ENCODE assay signal across 21 mouse cellular contexts in genomic region chr2:72173844-72174243, GRCm38 (mm10).
"Had no signal": no experiment of that assay in that cellular context is flagged by ENCODE, and none has a peak within 500 bp of the region (broad histone marks: within the 10 kb centered on the region; RNA-seq: fewer than 3 reads in every experiment).

No protein-coding gene starts in this region.

- H3K9me3 ChIP-seq: kidney, embryonic 15.5 days; lung, embryonic 15.5 days; megakaryocyte, embryonic 14.5 days; midbrain, embryonic 10.5 days; midbrain, embryonic 13.5 days; neural tube, embryonic 13.5 days; stomach, embryonic 15.5 days had no signal

- H3K9ac ChIP-seq: kidney, embryonic 15.5 days; lung, embryonic 15.5 days; midbrain, embryonic 13.5 days; neural tube, embryonic 13.5 days; stomach, embryonic 15.5 days had no signal

- ATAC-seq: inflammation-experienced regulatory T-cells, adult 6 months; intestine, embryonic 16.5 days; midbrain, embryonic 13.5 days; midbrain, embryonic 16.5 days had no signal

- H3K36me3 ChIP-seq: kidney, embryonic 15.5 days; lung, embryonic 15.5 days; midbrain, embryonic 10.5 days; midbrain, embryonic 13.5 days; neural tube, embryonic 13.5 days; stomach, embryonic 15.5 days had no signal

- H3K4me1 ChIP-seq: stomach, embryonic 15.5 days had no signal

- H3K4me3 ChIP-seq: kidney, embryonic 15.5 days; lung, embryonic 15.5 days; megakaryocyte, embryonic 14.5 days; midbrain, embryonic 10.5 days; midbrain, embryonic 13.5 days; myocyte; neural tube, embryonic 13.5 days; stomach, embryonic 15.5 days had no signal

- DNase-seq: kidney, adult 8-10 months; kidney, postnatal 10 days; layer of hippocampus, adult 9-11 months; lung, adult 18-20 months; lung, postnatal 10 days; lung, postnatal 36 days; retina, postnatal 1 day; right cerebral cortex, postnatal 25 days; spleen, adult 18-20 months; thymus, postnatal 36 days had no signal

- H3K27ac ChIP-seq: kidney, embryonic 15.5 days; lung, embryonic 15.5 days; midbrain, embryonic 10.5 days; midbrain, embryonic 13.5 days; neural tube, embryonic 13.5 days; stomach, embryonic 15.5 days had no signal

- H3K4me2 ChIP-seq: kidney, embryonic 15.5 days; lung, embryonic 15.5 days; midbrain, embryonic 13.5 days; neural tube, embryonic 13.5 days; stomach, embryonic 15.5 days had no signal

- H3K27me3 ChIP-seq: kidney, embryonic 15.5 days; lung, embryonic 15.5 days; megakaryocyte, embryonic 14.5 days; midbrain, embryonic 13.5 days; neural tube, embryonic 13.5 days; stomach, embryonic 15.5 days had no signal
